Mouse (Mus musculus) lung, postnatal 0 days (tissue): ENCODE data around the gene Ssxb2.
"Not testable (repeated sequence)": the region's sequence is repeated elsewhere in the genome, so short reads cannot be mapped to it uniquely, and the experiment has no call there.

Experiments
- CTCF ChIP-seq: IDR thresholded peaks from 2 replicates; pipeline ENCODE4 v1.5.1; 2016; ENCODE audit warnings: antibody characterized with exemption, mild to moderate bottlenecking
- EP300 ChIP-seq: IDR thresholded peaks from 2 replicates; pipeline ENCODE4 v1.6.1; 2016; ENCODE audit warnings: antibody characterized with exemption, mild to moderate bottlenecking, control low read depth

DNA sequence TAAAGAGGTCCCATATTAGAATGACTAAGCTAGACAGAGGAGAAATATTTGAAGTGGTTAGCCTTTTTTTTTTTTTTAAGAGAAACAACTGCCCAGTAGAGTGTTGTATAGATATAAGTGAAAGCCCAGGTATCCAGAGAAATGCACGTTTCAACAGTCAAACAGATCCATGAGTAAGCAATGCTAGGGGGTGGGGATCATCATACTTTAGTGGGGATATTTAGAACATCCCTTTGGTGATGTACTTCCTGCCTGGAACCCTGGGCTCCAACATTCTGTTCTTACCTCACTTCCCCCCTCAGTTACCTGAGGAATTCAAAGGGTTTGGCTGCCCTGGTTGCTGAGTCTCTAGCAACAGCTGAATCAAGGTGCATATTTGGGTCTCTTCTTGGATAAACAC, 48.5 kb downstream of the Ssxb2 start, which contains the start of gene Ssxb1:
- not testable (repeated sequence) for TF ChIP-seq EP300, CTCF
